In the genomic region with DNA sequence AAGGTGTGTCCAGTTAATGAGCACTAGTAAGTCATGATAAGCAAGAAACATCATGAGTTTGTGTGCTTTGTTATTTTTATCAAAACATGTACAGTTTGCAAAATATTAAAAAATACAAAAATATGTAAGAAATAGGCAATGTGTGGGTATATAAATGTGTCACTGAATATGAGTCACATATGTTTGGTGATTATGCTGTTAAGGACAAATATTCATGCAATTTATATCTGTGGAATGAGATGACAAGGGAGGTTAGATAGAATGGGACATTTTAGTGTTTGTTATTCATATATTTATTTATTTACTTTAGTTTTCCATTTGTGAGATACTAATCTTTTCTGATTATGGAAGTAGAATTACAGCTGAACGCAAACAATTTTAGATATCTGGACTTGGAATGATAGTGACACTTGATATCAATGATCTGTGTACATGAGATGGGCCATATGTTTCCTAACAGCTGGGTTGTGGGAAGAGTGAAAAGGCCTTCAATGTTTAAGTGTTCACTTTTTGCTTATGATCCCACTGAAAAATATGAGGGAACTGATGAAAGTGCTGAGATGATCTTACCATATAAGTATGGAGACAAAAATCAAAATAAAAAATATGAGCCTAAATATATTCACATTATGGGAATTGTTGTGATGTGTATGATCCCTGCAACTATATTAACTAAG, we compare ENCODE assay signal across 16 mouse cellular contexts.
"Had no signal": no experiment of that assay in that cellular context is flagged by ENCODE, and none has a peak within 500 bp of the region (broad histone marks: within the 10 kb centered on the region; RNA-seq: fewer than 3 reads in every experiment).

No protein-coding gene starts in this region.

- H3K4me2 ChIP-seq: liver, embryonic 13.5 days; liver, embryonic 15.5 days; midbrain, embryonic 12.5 days; neural tube, embryonic 12.5 days; stomach, embryonic 15.5 days had no signal

- H3K9me3 ChIP-seq: liver, embryonic 13.5 days; liver, embryonic 15.5 days; megakaryocyte, embryonic 14.5 days; midbrain, embryonic 12.5 days; neural tube, embryonic 12.5 days; stomach, embryonic 15.5 days had no signal

- H3K9ac ChIP-seq: liver, embryonic 13.5 days; liver, embryonic 15.5 days; liver, postnatal 0 days; midbrain, embryonic 12.5 days; neural tube, embryonic 12.5 days; stomach, embryonic 15.5 days had no signal

- H3K4me3 ChIP-seq: liver, embryonic 13.5 days; liver, embryonic 15.5 days; megakaryocyte, embryonic 14.5 days; midbrain, embryonic 12.5 days; neural tube, embryonic 12.5 days; stomach, embryonic 15.5 days had no signal

- H3K27me3 ChIP-seq: liver, embryonic 13.5 days; liver, embryonic 15.5 days; megakaryocyte, embryonic 14.5 days; midbrain, embryonic 12.5 days; neural tube, embryonic 12.5 days; stomach, embryonic 15.5 days had no signal

- H3K36me3 ChIP-seq: liver, embryonic 13.5 days; liver, embryonic 15.5 days; midbrain, embryonic 12.5 days; neural tube, embryonic 12.5 days; stomach, embryonic 15.5 days had no signal

- ATAC-seq: liver, postnatal 0 days; midbrain, embryonic 16.5 days had no signal

- DNase-seq: liver, embryonic 13.5 days; liver, postnatal 0 days; lung, adult 2 months; midbrain, embryonic 14.5 days; right cerebral cortex, postnatal 14 days; thymus, adult 2 months; thymus, postnatal 25 days; thymus, postnatal 4 days had no signal

- H3K4me1 ChIP-seq: liver, embryonic 13.5 days; liver, embryonic 15.5 days; megakaryocyte, embryonic 14.5 days; midbrain, embryonic 12.5 days; neural tube, embryonic 12.5 days; stomach, embryonic 15.5 days had no signal

- H3K27ac ChIP-seq: liver, embryonic 13.5 days; liver, embryonic 15.5 days; macrophage; midbrain, embryonic 12.5 days; neural tube, embryonic 12.5 days; stomach, embryonic 15.5 days; stomach, postnatal 0 days had no signal
